Mouse (Mus musculus) G1E (cell line): ENCODE measurements at regions not wholly inside any gene's neighbourhood (a gene's known extent, or its start where the extent isn't known, plus 50 kb on each side); places are given as distances from the start of the nearest gene placed in this dataset.

ENCODE experiments used
- CTCF ChIP-seq: IDR thresholded peaks from 2 replicates; pipeline ENCODE4 v1.5.1; 2012; ENCODE audit warnings: low read depth, low read length, inconsistent platforms, mixed read lengths
- GATA1 ChIP-seq: IDR thresholded peaks from 2 replicates; pipeline ENCODE4 v1.6.1; 2012; ENCODE audit warnings: borderline replicate concordance, low read length, inconsistent platforms, mixed read lengths
- TAL1 ChIP-seq: conservative IDR thresholded peaks from 2 replicates; pipeline ENCODE4 v1.6.1; 2012; ENCODE audit warnings: low read depth, low read length, inconsistent platforms, mixed read lengths

DNA sequence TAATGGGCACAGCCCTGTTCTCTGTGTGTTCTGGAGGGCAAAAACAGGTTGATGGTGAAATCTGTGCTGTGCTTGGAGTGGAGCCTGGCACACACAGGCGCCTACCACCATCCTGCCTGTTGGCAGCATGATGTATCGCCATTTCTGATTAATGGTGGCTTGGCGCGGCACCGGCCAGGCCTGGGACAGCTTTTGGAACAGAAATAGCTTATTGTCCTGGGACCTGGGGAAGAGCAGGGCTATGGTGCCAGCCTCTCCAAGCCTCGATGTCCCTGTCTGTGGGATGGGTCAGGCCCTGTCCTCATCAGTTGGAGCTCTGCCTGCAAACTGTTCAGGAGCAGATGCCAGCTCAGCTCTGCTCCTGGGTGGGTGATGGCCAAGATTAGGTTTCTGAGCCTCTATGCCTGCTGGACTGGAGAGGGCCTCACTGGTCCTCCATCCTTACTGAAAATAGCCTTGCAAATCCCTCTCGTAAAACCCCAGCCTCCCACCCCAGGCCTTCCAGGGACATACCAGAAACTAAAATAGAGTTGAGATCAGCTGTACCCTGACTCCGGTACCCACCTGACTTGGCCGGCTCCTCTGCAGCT lies 115.4 kb downstream of the Mn1 start:
- TF ChIP-seq CTCF: no peak
- no peak for TF ChIP-seq TAL1
- TF ChIP-seq GATA1: no peak
